Mouse (Mus musculus): ENCODE measurements around the gene Fastk.

- TF ChIP-seq CTCF (IDR thresholded peaks at IDR 0.05; ENCODE audit: low read depth, low read length), result peak; percentile 87
- no peak for TF ChIP-seq POLR2A (IDR thresholded peaks at IDR 0.05; ENCODE audit: extremely low read depth, insufficient read depth, low read length)
Measured at GRCm38 (mm10) chr5:24393392-24393997, 51.6 kb downstream of the Fastk start, which contains the start of gene Abcb8.

Measured in liver, adult 2 months (tissue).